Mouse (Mus musculus) heart, adult 18-20 months (tissue): Measurements from ENCODE around the gene Il1rap. TPM values are rescaled to one million over a fixed set of nuclear protein-coding genes. Genes with fewer than 3 reads are reported as not detected.

ENCODE experiments used
- DNase-seq, 2 experiments: peaks; one replicate each; pipeline ENCODE4 v3.0.0; 2021 to 2022; ENCODE audit warnings: mixed read lengths in 1 of 2
- long read RNA-seq, 2 experiments: library from polyadenylated mRNA; stranded (forward); transcript quantifications; one replicate each; pipeline ENCODE4 v2.0.0; 2021
- total RNA-seq, 2 experiments: library from RNA; stranded (reverse); gene quantifications; 2 replicates each; pipeline ENCODE4 v1.2.3; 2021

Il1rap gene
- total RNA-seq, result 1 to 10 TPM; 3.4 TPM
- long read RNA-seq, experiment 1, full-length matches to known transcripts, result 2 of 3 reads
- long read RNA-seq, experiment 1, partial matches to known transcripts, result 0 of 3 reads
- long read RNA-seq, experiment 1, other reads (novel, unspliced or antisense), result 1 of 3 reads
- long read RNA-seq, experiment 2, full-length matches to known transcripts, result 2 of 2 reads
- long read RNA-seq, experiment 2, partial matches to known transcripts, result 0 of 2 reads
- long read RNA-seq, experiment 2, other reads (novel, unspliced or antisense), result 0 of 2 reads

DNA sequence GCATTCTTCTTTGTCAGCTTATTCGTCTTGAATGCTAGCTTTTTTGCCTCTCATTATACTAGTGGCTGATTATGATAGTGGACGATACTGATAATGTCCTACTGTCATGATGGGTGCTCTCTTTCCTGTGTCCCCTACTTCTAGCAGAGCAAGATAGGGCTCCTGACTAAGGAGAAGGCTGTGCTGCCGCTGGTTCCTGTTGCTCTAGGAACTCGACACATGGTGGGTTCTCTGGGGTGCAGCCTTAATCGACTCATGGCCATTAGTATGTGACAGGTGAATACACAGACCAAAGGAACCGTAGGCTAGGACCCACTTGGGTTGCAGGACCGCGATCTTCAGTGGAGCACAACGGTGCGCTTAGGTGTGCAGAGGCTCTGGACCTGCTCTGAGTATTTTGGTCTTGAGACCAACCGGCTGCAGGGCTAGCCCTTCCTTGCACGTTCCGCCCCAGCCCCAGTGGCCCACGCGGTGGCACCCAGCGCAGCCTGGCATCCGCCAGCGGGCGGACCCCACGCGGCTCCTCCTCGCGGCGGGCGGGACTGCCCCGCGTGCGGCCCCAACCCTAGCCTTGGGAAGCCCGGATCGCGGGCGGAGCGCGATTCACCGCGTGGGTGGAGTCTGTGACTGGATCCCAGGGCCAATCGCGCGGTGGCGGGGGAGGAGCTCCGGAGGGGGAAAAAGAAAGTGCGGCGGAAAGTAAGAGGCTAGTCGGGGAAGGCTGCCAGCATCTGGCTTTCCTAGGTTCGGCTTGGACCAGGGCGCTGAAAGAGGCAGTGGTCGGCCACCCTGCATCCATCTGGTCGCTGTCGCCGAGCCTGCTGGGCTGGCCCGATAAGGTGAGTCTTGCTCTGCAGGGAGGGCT, at the start of gene Il1rap:
TSS of gene Il1rap (plus strand) at position 657 of the 865 bp plus-strand sequence.
- peak; percentile 96 to 97 for DNase-seq

DNA sequence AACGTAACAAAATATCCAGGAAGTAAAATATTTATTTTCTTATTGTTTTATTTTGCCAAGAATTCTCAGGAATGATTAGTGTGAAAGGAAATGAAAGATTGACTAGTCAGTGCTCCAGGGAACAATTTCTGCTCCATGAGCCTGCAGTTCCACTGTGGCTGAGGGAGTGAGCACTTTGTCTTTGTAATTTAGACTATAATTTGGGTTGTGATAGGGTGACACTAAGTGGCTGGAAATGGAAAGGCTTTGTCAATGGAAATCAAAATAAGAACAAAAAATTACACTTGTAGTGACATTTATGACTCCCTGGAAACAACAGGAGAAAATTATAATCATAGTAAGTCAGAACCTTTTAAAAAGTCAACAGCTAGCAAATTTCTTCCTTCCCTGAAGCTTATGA, 49.2 kb upstream of the Il1rap start:
- DNase-seq, result no peak

DNA sequence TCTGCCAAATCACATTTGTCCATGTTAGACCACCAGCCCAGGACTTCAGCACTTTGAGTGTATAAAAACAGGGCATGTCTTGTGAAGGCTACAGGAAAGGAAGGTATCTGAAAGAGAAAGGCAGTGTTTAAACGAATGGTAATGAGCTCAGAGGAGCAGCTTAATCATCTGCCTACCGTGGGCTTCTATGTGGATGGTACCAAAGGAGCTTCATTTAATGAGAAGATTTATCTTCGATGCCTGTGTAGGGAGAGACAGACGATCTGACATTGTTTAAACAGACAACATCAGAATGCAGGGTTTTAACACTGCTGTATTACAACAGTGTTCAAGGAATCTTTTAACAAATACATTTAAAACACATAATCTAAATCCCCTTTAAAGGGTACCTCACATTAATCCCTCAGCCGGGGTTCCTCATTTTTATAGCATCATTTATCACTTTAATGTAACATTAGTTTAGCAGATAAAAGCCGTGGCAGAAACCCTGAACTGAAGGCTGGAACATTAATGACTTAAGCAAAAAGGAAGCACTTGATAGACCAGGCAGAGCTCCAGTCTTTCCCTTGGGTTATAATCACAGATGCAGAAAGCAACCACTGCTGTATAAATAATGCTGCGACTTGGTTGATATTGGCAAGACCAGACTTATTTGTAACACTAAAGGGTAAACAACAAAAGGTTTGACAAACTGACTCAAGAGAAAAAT, 35.2 kb upstream of the Il1rap start:
- DNase-seq, result no peak

DNA sequence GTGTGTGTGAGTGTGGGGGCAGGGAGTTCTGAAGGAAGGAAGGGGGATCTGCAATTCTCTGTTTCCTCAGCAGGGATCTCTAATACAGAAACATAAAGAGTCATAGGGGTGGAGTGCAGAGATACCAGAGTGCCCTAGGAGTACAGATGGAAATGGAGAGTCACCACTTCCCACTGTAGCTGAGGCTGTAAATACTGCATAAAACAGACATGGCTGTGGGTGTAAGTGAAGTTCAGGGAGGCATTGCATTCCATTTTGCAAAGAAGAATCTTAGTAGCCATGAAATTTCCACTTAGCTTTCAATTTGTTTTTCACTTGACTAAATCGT, 34.7 kb upstream of the Il1rap start:
- DNase-seq, result no peak

DNA sequence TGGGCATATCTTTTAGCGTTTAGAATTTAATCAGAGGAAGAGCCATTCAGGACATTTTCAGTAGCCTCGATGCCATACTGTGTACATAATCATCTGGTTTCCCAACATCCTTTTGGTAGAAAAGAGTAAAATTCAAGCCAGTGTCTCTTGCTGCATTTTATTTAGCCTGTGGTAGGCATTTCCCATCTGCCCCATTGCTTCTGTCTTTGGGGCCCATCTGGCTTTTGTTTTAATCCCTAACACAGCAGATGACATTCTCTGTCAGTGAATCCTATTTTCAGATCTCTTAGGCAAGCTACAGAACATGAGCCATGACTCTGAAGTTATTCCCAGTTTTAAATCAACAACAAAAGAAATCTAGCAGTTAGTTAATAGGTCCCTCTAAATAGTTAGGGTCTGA, 32.3 kb upstream of the Il1rap start:
- DNase-seq, result no peak

DNA sequence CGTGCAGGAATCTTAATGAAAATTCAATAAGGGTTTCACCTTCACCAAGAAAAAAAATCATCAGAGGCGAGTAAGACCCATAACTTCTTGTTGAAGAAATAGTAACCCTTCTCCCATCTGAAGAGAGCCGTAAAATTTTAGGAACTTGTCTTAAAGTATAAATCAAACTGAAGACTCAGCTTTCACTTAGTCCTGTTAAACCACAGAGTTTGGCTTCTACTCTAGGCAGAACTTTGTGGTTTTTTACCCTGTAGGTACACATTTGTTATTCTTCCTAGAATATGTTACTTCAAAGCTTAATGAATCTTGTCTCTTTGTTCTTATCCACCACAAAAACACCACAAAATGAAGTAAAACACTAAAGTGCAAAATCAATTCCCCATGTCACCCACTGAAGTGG, 29.3 kb upstream of the Il1rap start:
- DNase-seq, result no peak

DNA sequence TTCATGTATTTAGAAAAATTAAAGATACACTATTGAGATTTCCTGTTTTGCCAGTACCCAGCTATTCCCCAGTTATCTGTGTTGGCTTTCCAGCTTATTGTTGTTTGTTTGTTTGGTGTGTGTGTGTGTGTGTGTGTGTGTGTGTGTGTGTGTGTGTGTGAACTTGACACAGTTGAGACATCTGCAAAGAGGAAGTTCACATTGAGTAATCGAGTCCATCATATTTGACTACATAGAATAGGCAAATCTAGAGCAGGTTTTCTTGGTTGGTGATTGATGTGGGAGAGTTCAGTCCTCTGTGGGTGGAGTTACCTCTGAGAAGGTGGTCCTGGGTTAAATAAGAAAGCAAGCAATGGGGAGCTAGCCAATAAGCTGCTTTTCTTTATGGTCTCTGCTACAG, 22.7 kb upstream of the Il1rap start:
- DNase-seq, result no peak

DNA sequence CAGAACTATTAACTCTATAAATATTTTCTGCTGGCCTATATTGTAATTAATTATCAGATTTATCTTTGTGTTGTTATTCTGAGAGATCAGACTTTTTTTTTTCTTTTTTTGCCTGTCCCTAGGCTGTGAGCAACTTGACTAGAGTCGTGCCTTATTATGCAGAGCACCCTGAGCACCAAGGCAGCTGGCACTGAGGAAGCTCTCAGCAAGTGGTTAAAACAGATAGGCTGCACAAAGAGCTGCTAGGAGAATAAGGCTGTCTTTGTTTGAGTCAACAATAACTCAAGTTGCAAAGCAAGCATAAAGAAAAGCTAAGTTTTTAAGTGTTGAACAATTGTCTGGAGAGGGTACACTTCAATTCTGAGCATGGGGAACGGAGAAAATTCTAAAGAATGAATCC, 19.8 kb upstream of the Il1rap start:
- no peak for DNase-seq

DNA sequence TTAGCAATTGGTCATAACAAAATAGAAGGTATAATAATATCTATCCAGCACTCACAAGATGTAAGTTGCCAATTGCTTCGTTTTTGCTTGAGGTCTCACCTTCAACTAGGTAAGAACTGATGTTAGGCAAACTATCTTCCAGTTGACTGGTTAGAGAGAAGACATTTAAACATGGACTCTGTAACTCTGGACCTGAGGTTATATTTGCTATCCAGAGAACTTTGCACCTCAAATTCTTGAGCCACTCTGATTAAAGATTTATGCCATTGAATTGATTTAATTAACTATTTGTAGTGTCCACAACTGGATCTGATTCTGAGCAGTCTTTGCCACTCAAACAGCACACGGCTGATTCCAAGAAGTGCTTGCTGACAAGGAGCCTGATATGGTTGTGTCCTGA, 18.7 kb upstream of the Il1rap start:
- DNase-seq, result no peak

DNA sequence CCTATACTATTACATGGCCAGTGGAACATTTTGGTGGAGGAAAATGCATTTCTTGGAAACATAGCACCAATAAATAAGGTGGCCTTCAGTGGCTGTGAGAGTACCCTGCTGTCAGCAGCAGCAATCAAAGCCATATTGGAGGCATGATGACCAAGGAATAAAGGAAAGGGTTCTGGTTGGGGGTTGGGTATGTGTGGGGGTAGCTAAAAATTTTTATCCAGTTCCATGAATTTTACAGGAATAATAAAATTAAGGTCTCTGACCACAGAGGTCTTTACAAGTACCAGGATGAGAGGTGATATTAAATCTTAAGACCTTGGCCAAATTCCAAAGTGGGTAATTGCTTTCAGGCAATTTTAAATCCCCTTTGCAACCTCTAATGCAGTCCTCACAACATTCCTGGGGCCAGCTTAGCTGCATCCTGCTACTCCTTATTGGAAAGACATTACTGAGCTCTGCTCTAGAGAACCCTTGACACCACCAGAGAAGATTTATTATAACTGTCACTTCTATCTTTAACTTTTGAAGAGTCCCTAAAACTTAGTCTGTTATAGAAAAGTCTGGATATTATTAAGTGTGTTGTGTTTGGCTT, 12.0 kb upstream of the Il1rap start:
- DNase-seq, result no peak

DNA sequence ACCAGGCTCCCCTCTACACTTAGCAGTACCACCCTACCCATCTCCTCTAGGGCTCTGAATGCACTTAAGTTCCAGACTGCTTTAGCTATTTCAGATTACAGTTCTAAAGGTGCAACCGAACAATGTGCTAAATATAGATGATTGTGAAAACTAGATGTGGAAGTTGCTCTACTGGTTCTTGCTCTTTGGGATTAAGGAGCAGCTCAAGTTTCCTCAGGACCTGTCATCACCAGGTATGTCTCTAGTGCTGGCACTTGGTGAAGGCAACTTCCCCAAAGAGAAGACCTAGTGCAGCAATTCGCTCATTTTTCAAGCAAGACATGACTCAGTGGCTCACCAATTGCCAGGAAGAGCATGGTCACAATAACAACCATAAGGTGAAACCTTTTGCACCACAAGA, 9.7 kb upstream of the Il1rap start:
- DNase-seq, result no peak

DNA sequence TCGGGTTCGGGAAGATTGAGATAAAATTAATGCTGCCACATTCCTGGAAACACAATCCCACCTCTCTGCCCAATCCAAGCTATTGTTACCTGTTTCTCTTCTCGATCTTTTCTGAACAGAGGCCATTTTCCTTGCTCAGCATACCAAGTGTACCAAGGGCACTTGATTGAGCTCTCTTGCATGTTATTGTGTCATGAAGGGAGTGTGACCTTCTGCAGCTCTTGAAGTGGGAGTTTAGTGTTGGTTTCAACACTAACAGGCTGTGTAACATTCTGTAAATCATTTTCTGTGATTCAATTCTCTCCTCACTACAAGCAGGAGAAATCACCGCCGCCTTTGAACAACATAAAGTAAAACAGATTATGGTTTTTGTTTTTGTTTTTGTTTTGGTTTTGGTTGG, 7.3 kb upstream of the Il1rap start:
- no peak for DNase-seq

DNA sequence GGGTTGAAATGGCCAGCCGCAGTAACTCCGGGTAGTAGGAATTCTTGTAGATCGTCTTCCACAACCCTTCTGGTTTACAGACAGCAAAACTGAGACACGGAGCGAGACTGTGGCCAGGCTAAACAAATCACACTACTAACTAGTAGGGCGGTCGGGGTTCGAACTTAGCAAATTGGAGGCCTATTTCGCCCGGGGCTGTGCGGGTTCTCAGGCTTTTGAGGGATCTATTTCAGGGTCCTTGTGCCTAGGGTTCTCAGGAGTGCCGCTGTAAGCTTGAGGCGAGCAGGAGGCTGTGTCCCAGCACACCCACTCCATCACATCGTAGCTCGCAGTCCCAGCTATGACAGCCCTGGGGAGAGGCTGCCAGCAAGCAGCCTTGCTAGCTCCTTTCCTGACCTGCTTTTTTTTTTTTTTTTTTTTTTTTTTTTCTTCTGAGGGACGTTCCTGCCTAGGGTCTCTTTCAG, 441 bp downstream of the Il1rap start:
- no peak for DNase-seq

DNA sequence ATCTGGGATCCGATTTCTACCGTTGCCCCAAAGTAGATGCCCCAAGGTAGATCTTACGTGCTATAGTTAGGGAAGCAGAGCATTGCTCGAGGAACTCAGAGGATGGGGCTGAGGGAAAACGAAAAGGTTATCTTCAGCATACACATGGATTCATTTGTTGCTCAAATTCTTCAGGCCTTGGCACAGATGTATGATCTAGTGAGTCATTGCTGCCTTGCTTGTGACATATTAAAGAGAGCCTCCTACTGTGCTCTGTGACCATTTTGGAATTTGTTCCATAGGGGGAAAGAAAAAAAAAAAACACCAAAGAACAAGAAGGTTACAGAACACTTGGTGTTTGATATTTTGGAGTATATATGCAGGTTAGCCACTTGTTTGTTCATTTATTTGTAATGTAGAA, 4.3 kb downstream of the Il1rap start:
- no peak for DNase-seq

DNA sequence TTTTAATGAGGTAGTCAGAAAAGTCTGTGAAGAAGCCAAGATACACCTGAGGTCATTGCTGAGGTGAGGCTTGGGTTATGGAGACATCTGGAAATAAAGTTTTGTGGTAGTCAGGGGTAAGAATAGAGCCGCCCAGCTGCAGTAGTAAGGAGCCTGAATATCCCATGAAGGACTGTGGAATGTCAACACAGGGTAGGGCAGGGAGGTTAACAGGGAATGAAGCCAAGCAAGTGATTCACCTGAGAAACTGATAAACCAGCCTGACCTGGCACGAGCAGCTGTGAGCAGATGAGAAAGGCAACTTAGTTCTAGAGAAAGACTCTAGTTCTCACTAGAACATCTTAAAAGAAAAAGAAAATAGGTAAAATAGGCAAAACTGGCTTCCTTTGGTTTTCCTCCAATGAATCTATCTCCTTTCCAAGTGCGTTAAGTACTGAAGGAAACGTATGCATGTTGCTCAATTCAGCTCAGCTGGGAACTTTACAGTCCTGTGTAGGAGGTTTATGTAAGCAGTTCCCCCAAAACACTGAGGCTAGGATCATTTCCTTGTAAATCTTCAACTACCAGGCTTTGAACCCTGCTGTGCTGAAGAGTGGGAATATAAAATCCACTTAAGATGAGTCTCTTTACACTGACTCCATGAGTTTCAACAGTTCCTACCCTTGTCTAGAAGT, 9.5 kb downstream of the Il1rap start:
- DNase-seq, result no peak

DNA sequence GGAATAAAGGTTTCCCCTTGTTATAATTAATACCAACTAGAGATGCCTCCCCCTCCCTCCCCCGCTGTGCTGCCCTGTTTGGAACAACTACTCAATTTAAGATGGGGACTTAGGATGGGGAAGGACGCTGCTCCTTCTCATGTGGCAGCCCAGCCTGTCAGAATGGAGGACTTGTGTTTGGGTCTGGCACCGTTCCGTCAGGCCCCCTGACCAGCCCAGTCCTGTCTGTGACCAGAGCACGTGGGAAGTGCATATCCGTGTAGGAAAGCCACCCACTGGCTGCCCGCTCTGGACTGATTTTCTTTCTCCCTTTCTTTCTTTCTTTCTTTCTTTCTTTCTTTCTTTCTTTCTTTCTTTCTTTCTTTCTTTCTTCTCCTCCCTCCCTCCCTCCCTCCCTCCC, 14.9 kb downstream of the Il1rap start:
- DNase-seq, result no peak

DNA sequence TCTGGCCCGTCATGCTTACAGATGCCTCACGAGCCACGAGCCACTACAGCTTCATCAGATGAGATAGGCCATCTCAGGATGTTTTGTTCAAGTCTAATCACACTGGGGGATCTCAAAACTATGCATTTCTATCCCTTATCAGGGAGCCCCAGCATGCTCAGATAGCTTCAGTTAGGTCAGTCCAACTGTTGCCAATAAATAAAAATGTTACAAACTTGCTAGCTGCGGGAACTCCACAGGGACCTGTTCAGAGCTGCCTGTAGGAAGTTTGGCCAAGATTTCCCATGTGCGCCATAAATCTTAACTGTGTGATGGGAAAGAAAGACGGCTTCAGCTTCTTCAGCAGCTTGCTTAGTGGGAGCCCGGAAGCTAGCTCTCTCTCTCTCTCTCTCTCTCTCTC, 15.8 kb downstream of the Il1rap start:
- peak; percentile 52 to 59 for DNase-seq

DNA sequence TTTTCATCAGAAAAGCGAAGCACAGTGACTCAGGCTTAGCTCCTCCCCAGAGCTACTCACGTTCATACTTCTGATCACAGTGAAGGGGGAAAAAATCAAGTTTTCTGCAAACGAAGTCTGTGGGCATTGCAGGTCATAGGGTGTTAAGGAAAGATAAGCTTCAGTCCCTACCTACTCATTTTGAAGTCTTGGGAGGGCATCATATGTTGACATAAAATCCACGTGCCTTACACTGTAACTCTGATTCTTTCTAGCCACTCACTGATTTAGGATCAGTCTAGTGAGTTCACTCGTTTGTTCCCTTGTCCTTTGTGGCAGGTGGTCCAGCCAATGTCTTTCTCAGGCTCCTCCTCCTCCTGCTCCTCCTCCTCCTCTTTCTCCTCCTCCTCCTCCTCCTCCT, 17.1 kb downstream of the Il1rap start:
- no peak for DNase-seq

DNA sequence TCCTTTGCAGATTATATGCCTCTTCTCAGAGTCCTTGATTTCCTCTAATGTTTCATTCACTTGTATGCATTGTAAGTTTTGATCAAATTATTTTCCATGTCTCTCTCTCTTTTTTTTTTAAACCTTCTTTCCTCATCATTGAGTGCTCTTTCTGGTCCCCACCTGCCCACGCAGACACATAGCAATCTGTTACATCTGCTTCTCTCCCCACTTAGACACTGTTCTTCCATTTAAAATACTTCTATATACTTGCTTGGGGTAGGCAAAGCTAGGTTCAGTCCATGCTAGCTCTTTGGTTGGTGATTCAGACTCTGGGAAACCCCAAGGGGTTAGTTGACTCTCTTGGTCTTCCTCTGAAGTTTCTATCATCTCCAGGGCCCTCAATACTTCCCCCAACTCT, 20.0 kb downstream of the Il1rap start:
- DNase-seq, result no peak

DNA sequence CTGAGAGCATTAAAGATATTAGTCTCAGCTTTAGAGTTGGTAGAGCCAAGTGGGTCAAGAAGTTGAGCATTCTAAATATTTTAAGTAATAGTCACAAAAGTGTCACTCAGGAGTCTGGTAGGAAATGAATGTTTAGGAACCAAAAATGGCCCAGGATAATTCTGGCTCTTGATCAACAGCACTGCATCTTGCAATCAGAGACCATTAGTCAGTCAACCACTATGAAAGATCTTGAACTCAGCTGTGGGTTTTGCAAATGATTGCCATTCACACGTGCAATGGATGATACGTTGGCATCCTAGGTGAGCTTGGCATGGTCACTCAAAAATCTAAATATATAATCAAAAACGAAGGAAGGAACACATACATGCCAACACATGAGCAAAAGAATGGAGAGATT, 23.1 kb downstream of the Il1rap start:
- no peak for DNase-seq

DNA sequence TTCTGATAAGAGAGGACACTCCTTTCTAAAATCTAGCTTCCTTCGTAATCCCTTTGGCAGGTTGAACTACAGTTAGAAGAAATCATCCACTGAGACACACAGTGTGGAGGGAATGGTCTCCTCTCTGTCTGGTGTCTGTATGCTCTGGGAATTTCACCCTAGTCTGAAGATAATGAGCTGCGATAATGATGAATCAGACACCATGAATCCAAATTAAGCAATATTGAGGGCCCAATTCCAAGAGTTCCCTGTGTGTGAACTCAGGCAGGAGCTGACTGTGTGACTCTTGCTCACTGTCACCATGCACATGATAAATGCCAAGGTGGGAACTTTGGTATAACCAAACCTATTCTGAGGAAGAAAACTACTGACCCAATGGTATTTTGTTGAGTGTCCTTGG, 26.5 kb downstream of the Il1rap start:
- peak; percentile 36 to 41 for DNase-seq

DNA sequence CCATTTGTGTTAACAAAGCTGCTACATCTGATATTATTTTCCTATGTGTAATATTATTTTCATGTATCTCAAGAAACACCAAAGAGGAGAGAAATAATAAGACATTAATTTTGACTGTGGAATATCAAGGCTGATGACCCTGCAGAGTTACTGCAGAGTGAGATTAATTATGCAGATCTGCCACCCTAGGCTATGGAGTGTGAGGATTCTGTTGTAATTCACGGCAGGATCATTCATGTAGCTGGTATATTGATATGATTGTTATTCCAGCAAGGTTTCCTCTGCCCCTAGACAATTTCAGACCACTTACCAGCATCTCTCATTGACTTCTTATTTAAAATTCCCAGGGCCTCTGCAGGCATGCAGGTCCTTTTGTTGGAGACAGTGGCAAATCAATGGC, 29.0 kb downstream of the Il1rap start:
- DNase-seq, result no peak
